Mouse (Mus musculus): ENCODE measurements around the gene Tmem101. TPM values are rescaled to one million over a fixed set of nuclear protein-coding genes. Genes with fewer than 3 reads are reported as not detected.
"Not testable (repeated sequence)": the region's sequence is repeated elsewhere in the genome, so short reads cannot be mapped to it uniquely, and the experiment has no call there.

Tmem101 gene
- polyA plus RNA-seq, 1 experiment from 2014 or later, result 36.2 TPM

GRCm38 (mm10) chr11:102165971-102166722, 9.9 kb upstream of the Tmem101 start:
- 61% methylated on average over 6 of the region's 6 CpGs for WGBS
- Histone ChIP-seq H3K4me2 (ENCODE audit: low read depth, low read length) (no peak overlapping the region), H3K36me3 (ENCODE audit: control insufficient read depth, insufficient read depth, low read length) (peaks cover 34% of the 10 kb centered on the region), H3K4me1 (ENCODE audit: control insufficient read depth, insufficient read depth, low read length) (no peaks in the 10 kb centered on the region), H3K27ac (ENCODE audit: low read depth, low read length) (no peak overlapping the region), H3K9me3 (ENCODE audit: control insufficient read depth, low read length) (no peaks in the 10 kb centered on the region), H3K4me3 (ENCODE audit: low read depth, low read length) (no peak overlapping the region), H3K27me3 (ENCODE audit: control insufficient read depth, insufficient read depth, low read length) (no peaks in the 10 kb centered on the region), H3K9ac (replicated peaks; ENCODE audit: low read depth, low read length) (no peak overlapping the region)
- ATAC-seq (ENCODE audit: low read depth), result no peak

- ATAC-seq (ENCODE audit: low read depth), result no peak
- WGBS, result 84% methylated on average over 5 of the region's 5 CpGs
- no peak overlapping the region for H3K4me2 ChIP-seq (ENCODE audit: low read depth, low read length)
Measured at GRCm38 (mm10) chr11:102159781-102160180, 3.6 kb upstream of the Tmem101 start.

GRCm38 (mm10) chr11:102158024-102158423, 1.8 kb upstream of the Tmem101 start:
- H3K9ac ChIP-seq (replicated peaks; ENCODE audit: low read depth, low read length); H3K27ac ChIP-seq (ENCODE audit: low read depth, low read length); H3K4me2 ChIP-seq (ENCODE audit: low read depth, low read length); H3K4me1 ChIP-seq (ENCODE audit: control insufficient read depth, insufficient read depth, low read length); H3K9me3 ChIP-seq (ENCODE audit: control insufficient read depth, low read length); ATAC-seq (ENCODE audit: low read depth); H3K27me3 ChIP-seq (ENCODE audit: control insufficient read depth, insufficient read depth, low read length); H3K4me3 ChIP-seq (ENCODE audit: low read depth, low read length): not testable (repeated sequence)
- 92% methylated on average over 2 of the region's 2 CpGs for WGBS
- peaks cover 13% of the 10 kb centered on the region for H3K36me3 ChIP-seq (ENCODE audit: control insufficient read depth, insufficient read depth, low read length)

More at GRCm38 (mm10) chr11:102159781-102160180, 3.6 kb upstream of the Tmem101 start:
- Histone ChIP-seq H3K36me3 (ENCODE audit: control insufficient read depth, insufficient read depth, low read length) (peaks cover 20% of the 10 kb centered on the region), H3K9ac (replicated peaks; ENCODE audit: low read depth, low read length) (no peak overlapping the region), H3K27ac (ENCODE audit: low read depth, low read length) (no peak overlapping the region), H3K4me3 (ENCODE audit: low read depth, low read length) (no peak overlapping the region), H3K4me1 (ENCODE audit: control insufficient read depth, insufficient read depth, low read length) (peaks cover 4% of the 10 kb centered on the region), H3K9me3 (ENCODE audit: control insufficient read depth, low read length) (no peaks in the 10 kb centered on the region), H3K27me3 (ENCODE audit: control insufficient read depth, insufficient read depth, low read length) (no peaks in the 10 kb centered on the region)

- no peak overlapping the region for H3K4me2 ChIP-seq (ENCODE audit: low read depth, low read length)
- 10% methylated on average over 1 of the region's 1 CpGs for WGBS
- no peaks in the 10 kb centered on the region for H3K9me3 ChIP-seq (ENCODE audit: control insufficient read depth, low read length)
- no peaks in the 10 kb centered on the region for H3K27me3 ChIP-seq (ENCODE audit: control insufficient read depth, insufficient read depth, low read length)
- no peak overlapping the region for H3K27ac ChIP-seq (ENCODE audit: low read depth, low read length)
- ATAC-seq (ENCODE audit: low read depth), result 0 out of 2 replicates have a peak, but pooled peaks have one; percentile 48
- H3K9ac ChIP-seq (replicated peaks; ENCODE audit: low read depth, low read length), result no peak overlapping the region
- peaks cover 8% of the 10 kb centered on the region for H3K36me3 ChIP-seq (ENCODE audit: control insufficient read depth, insufficient read depth, low read length)
- no peak overlapping the region for H3K4me3 ChIP-seq (ENCODE audit: low read depth, low read length)
- peaks cover 4% of the 10 kb centered on the region for H3K4me1 ChIP-seq (ENCODE audit: control insufficient read depth, insufficient read depth, low read length)
Measured at GRCm38 (mm10) chr11:102156786-102157089, 534 bp upstream of the Tmem101 start.

- Histone ChIP-seq H3K9me3 (ENCODE audit: control insufficient read depth, low read length) (no peaks in the 10 kb centered on the region), H3K4me2 (ENCODE audit: low read depth, low read length) (no peak overlapping the region), H3K4me3 (ENCODE audit: low read depth, low read length) (no peak overlapping the region), H3K27ac (ENCODE audit: low read depth, low read length) (no peak overlapping the region), H3K9ac (replicated peaks; ENCODE audit: low read depth, low read length) (no peak overlapping the region), H3K27me3 (ENCODE audit: control insufficient read depth, insufficient read depth, low read length) (peaks cover 42% of the 10 kb centered on the region), H3K36me3 (ENCODE audit: control insufficient read depth, insufficient read depth, low read length) (no peaks in the 10 kb centered on the region), H3K4me1 (ENCODE audit: control insufficient read depth, insufficient read depth, low read length) (no peaks in the 10 kb centered on the region)
- 12% methylated on average over 34 of the region's 34 CpGs for WGBS
- no peak for ATAC-seq (ENCODE audit: low read depth)
Measured at GRCm38 (mm10) chr11:102147213-102147989, 8.8 kb downstream of the Tmem101 start.

- H3K9me3 ChIP-seq (ENCODE audit: control insufficient read depth, low read length), result no peaks in the 10 kb centered on the region
- peaks cover 44% of the 10 kb centered on the region for H3K27me3 ChIP-seq (ENCODE audit: control insufficient read depth, insufficient read depth, low read length)
- 12% methylated on average over 17 of the region's 17 CpGs for WGBS
- no peak for ATAC-seq (ENCODE audit: low read depth)
- no peak overlapping the region for H3K4me2 ChIP-seq (ENCODE audit: low read depth, low read length)
- no peak overlapping the region for H3K27ac ChIP-seq (ENCODE audit: low read depth, low read length)
- no peaks in the 10 kb centered on the region for H3K36me3 ChIP-seq (ENCODE audit: control insufficient read depth, insufficient read depth, low read length)
- no peaks in the 10 kb centered on the region for H3K4me1 ChIP-seq (ENCODE audit: control insufficient read depth, insufficient read depth, low read length)
- H3K9ac ChIP-seq (replicated peaks; ENCODE audit: low read depth, low read length), result no peak overlapping the region
- no peak overlapping the region for H3K4me3 ChIP-seq (ENCODE audit: low read depth, low read length)
Measured at GRCm38 (mm10) chr11:102146531-102146930, 9.7 kb downstream of the Tmem101 start.

GRCm38 (mm10) chr11:102146005-102146404, 10.2 kb downstream of the Tmem101 start:
- no peaks in the 10 kb centered on the region for H3K4me1 ChIP-seq (ENCODE audit: control insufficient read depth, insufficient read depth, low read length)
- no peak overlapping the region for H3K4me2 ChIP-seq (ENCODE audit: low read depth, low read length)
- 5% methylated on average over 16 of the region's 16 CpGs for WGBS
- H3K36me3 ChIP-seq (ENCODE audit: control insufficient read depth, insufficient read depth, low read length), result no peaks in the 10 kb centered on the region
- H3K9ac ChIP-seq (replicated peaks; ENCODE audit: low read depth, low read length), result no peak overlapping the region
- H3K4me3 ChIP-seq (ENCODE audit: low read depth, low read length), result no peak overlapping the region
- no peak overlapping the region for H3K27ac ChIP-seq (ENCODE audit: low read depth, low read length)
- peaks cover 44% of the 10 kb centered on the region for H3K27me3 ChIP-seq (ENCODE audit: control insufficient read depth, insufficient read depth, low read length)
- no peak for ATAC-seq (ENCODE audit: low read depth)
- no peaks in the 10 kb centered on the region for H3K9me3 ChIP-seq (ENCODE audit: control insufficient read depth, low read length)

GRCm38 (mm10) chr11:102145471-102146001, 10.7 kb downstream of the Tmem101 start, which contains the start of gene Nags:
Gene Nags, plus strand, starts transcription at chr11:102145513.
- Histone ChIP-seq H3K4me2 (ENCODE audit: low read depth, low read length) (peak within 1 kb of the TSS; percentile 17; the same call in 1 of the 2 replicates), H3K9me3 (ENCODE audit: control insufficient read depth, low read length) (no peaks in the 10 kb centered on the region), H3K27me3 (ENCODE audit: control insufficient read depth, insufficient read depth, low read length) (peaks cover 44% of the 10 kb centered on the region), H3K27ac (ENCODE audit: low read depth, low read length) (no peak within 1 kb of the TSS), H3K4me3 (ENCODE audit: low read depth, low read length) (no peak within 1 kb of the TSS), H3K9ac (replicated peaks; ENCODE audit: low read depth, low read length) (no peak within 1 kb of the TSS), H3K4me1 (ENCODE audit: control insufficient read depth, insufficient read depth, low read length) (no peaks in the 10 kb centered on the region), H3K36me3 (ENCODE audit: control insufficient read depth, insufficient read depth, low read length) (no peaks in the 10 kb centered on the region)
- no peak for ATAC-seq (ENCODE audit: low read depth)
- WGBS, result 1% methylated on average over 50 of the region's 50 CpGs

- ATAC-seq (ENCODE audit: low read depth), result no peak
- Histone ChIP-seq H3K9ac (replicated peaks; ENCODE audit: low read depth, low read length) (no peak overlapping the region), H3K4me1 (ENCODE audit: control insufficient read depth, insufficient read depth, low read length) (no peaks in the 10 kb centered on the region), H3K36me3 (ENCODE audit: control insufficient read depth, insufficient read depth, low read length) (no peaks in the 10 kb centered on the region), H3K27me3 (ENCODE audit: control insufficient read depth, insufficient read depth, low read length) (peaks cover 44% of the 10 kb centered on the region), H3K27ac (ENCODE audit: low read depth, low read length) (no peak overlapping the region), H3K9me3 (ENCODE audit: control insufficient read depth, low read length) (no peaks in the 10 kb centered on the region), H3K4me2 (ENCODE audit: low read depth, low read length) (no peak overlapping the region), H3K4me3 (ENCODE audit: low read depth, low read length) (no peak overlapping the region)
- 25% methylated on average over 13 of the region's 13 CpGs for WGBS
Measured at GRCm38 (mm10) chr11:102144957-102145470, 11.2 kb downstream of the Tmem101 start.

All from neural tube, embryonic 14.5 days (tissue).